Mouse (Mus musculus): ENCODE measurements around the gene Ralbp1.

- no peak for TF ChIP-seq CTCF (IDR thresholded peaks at IDR 0.05; ENCODE audit: low read depth)
- no peak for TF ChIP-seq EP300 (IDR thresholded peaks at IDR 0.05; ENCODE audit: low read depth)
Observed at GRCm38 (mm10) chr17:65873156-65873555, 12.4 kb downstream of the Ralbp1 start.
